Mouse (Mus musculus) thymus, postnatal 4 days (tissue): ENCODE results near the gene Gprasp1.

ENCODE experiments used
- DNase-seq: peaks from one replicate; pipeline ENCODE4 v3.0.0; 2021

Gene Gprasp1

DNA sequence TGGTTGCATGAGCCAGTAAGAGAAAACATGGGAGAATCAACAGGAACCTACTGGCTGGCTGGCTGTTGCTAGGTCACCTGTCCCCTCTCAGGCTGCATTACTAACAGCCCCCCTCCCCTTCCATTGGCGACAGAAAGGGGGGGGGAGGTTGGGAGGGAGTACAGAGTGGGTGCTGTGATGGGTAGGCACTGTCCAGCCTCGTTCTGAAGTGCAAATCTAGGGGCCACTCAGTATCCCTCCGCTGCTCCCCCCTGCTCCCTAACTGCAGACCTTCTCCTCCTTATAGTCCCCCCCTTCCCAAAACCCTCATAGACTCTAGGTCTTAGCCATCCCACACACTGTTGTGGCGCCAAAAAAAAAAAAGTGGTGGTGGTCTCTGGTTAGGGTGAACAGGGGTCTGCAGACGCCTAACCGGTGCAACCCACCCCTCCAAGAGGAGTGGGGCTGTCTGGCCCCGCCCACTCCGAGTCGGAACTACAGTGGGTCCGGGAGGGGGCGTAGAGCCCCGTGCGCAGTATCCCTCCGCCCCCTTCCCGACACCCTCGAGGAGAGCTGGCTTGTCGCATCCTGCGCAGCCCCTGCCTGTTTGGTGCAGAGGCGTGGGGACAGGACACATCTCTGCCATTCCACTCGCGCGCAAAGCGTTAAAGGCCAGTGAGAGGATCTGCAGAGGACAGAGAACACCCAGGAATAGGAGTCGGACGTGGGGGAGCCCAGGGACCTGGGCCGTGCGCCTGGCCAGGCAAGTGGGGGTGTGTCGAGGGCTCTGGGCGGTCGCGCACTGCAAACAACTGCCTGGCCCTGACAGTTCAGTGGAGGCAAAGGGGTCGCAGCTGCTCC lies 96.2 kb downstream of the Gprasp1 start, which contains the start of gene Gprasp2:
Gene Gprasp2, plus strand, starts transcription at position 514 of the 840 bp plus-strand sequence.
- DNase-seq, result peak; percentile 65

GRCm38 (mm10) chrX:135839397-135840391 lies 97.2 kb downstream of the Gprasp1 start:
- DNase-seq, result peak; percentile 48
